ENCODE assay signal across 8 mouse cellular contexts in the genomic region with DNA sequence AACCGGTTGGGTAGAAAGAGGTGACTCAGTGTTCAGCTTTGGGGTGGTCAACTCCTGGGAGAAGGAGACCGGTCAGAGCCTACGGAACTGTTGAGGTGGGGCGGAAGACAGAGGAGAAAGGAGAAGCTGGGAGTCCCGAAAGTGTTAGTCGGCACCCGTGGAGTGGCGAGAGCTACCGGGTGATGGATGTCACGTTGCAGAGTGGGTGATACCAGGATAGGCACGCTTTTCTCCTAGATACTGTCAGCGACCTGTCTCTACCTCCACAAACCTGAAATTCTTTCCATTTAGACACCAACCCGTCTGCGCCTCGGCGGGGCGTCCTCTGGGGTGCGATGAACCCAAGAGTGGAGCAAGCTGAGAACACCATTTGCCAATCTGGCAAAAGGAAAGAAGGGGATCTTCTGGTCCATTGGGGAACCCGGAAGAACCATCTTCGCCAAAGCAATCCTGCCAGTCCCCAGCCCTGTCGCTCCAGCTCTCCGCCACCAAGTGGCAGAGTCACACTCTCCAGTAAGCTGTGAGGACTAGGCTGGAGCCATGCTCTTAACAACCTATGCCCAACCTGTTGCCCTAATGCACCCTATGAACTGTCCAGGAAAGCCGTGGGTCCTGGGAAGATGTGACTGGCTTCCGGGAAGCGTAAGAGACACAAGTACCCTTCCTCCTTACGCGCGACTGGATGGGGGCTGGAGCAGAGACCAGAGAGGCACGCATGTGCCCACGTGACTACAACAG. TPM values are rescaled to one million over a fixed set of nuclear protein-coding genes. Genes with fewer than 3 reads are reported as not detected.
DNase-seq lines count a peak whose midpoint lies in the region; ATAC-seq lines count a peak whose summit lies in the region.

A gene (minus strand): TSS at position 628 of the 738 bp plus-strand sequence.

- H3K27me3 ChIP-seq in heart, embryonic 13.5 days (replicated peaks) = peaks cover 97% of the 10 kb centered on the region
- peaks cover 98% of the 10 kb centered on the region for H3K27me3 ChIP-seq in embryonic facial prominence, embryonic 10.5 days (replicated peaks; ENCODE audit: low read depth, poor library complexity, severe bottlenecking)
- peaks cover 57% of the 10 kb centered on the region for H3K27me3 ChIP-seq in hindbrain, embryonic 16.5 days (replicated peaks; ENCODE audit: control insufficient read depth, insufficient read depth, low read length)
- peaks cover 97% of the 10 kb centered on the region for H3K27me3 ChIP-seq in liver, embryonic 13.5 days

- H3K4me3 ChIP-seq in heart, embryonic 13.5 days = peak within 1 kb of the TSS; percentile 44
- peak within 1 kb of the TSS; percentile 46 for H3K4me3 ChIP-seq in embryonic facial prominence, embryonic 10.5 days
- H3K4me3 ChIP-seq in hindbrain, embryonic 16.5 days (ENCODE audit: low read length) = peak within 1 kb of the TSS; percentile 26
- peak within 1 kb of the TSS; percentile 40 for H3K4me3 ChIP-seq in liver, embryonic 13.5 days (replicated peaks)

- under 1% methylated on average over 30 of the region's 30 CpGs for WGBS in heart, embryonic 13.5 days
- WGBS in embryonic facial prominence, embryonic 10.5 days = under 1% methylated on average over 30 of the region's 30 CpGs
- WGBS in hindbrain, embryonic 16.5 days = under 1% methylated on average over 30 of the region's 30 CpGs
- WGBS in liver, embryonic 13.5 days (ENCODE audit: insufficient replicate concordance) = 1% methylated on average over 30 of the region's 30 CpGs

- peak within 1 kb of the TSS; percentile 69 for H3K4me2 ChIP-seq in heart, embryonic 13.5 days
- H3K4me2 ChIP-seq in hindbrain, embryonic 16.5 days (ENCODE audit: low read length) = peak within 1 kb of the TSS; percentile 39
- peak within 1 kb of the TSS; percentile 62 for H3K4me2 ChIP-seq in liver, embryonic 13.5 days

- H3K9me3 ChIP-seq in heart, embryonic 13.5 days = no peaks in the 10 kb centered on the region
- H3K9me3 ChIP-seq in embryonic facial prominence, embryonic 10.5 days = no peaks in the 10 kb centered on the region
- no peaks in the 10 kb centered on the region for H3K9me3 ChIP-seq in hindbrain, embryonic 16.5 days (ENCODE audit: control insufficient read depth, low read length)
- no peaks in the 10 kb centered on the region for H3K9me3 ChIP-seq in liver, embryonic 13.5 days (replicated peaks)

- H3K9ac ChIP-seq in heart, embryonic 13.5 days = peak within 1 kb of the TSS; percentile 19; the same call in 1 of the 2 replicates
- H3K9ac ChIP-seq in hindbrain, embryonic 16.5 days (ENCODE audit: low read depth, low read length) = no peak within 1 kb of the TSS
- no peak within 1 kb of the TSS for H3K9ac ChIP-seq in liver, embryonic 13.5 days

- H3K27ac ChIP-seq in heart, embryonic 13.5 days (replicated peaks) = no peak within 1 kb of the TSS
- no peak within 1 kb of the TSS for H3K27ac ChIP-seq in embryonic facial prominence, embryonic 10.5 days (replicated peaks)
- H3K27ac ChIP-seq in hindbrain, embryonic 16.5 days (ENCODE audit: low read depth, low read length) = no peak within 1 kb of the TSS
- no peak within 1 kb of the TSS for H3K27ac ChIP-seq in liver, embryonic 13.5 days

- no peaks in the 10 kb centered on the region for H3K36me3 ChIP-seq in heart, embryonic 13.5 days
- H3K36me3 ChIP-seq in embryonic facial prominence, embryonic 10.5 days (replicated peaks) = no peaks in the 10 kb centered on the region
- H3K36me3 ChIP-seq in hindbrain, embryonic 16.5 days (ENCODE audit: control insufficient read depth, insufficient read depth, low read length) = no peaks in the 10 kb centered on the region
- no peaks in the 10 kb centered on the region for H3K36me3 ChIP-seq in liver, embryonic 13.5 days

- peaks cover 20% of the 10 kb centered on the region for H3K4me1 ChIP-seq in heart, embryonic 13.5 days
- H3K4me1 ChIP-seq in embryonic facial prominence, embryonic 10.5 days = peaks cover 27% of the 10 kb centered on the region
- H3K4me1 ChIP-seq in hindbrain, embryonic 16.5 days (ENCODE audit: control insufficient read depth, insufficient read depth, low read depth, low read length) = no peaks in the 10 kb centered on the region
- peaks cover 15% of the 10 kb centered on the region; the same call in 1 of the 2 replicates for H3K4me1 ChIP-seq in liver, embryonic 13.5 days (replicated peaks)

- DNase-seq in heart, adult 11 months = no peak
- peak; percentile 74 for DNase-seq in embryonic facial prominence, embryonic 10.5 days (ENCODE audit: low spot score)
- no peak for DNase-seq in liver, embryonic 13.5 days
- DNase-seq in retina, embryonic 14.5 days (ENCODE audit: low spot score) = peak; percentile 67
- DNase-seq in ovary, postnatal 10 days (ENCODE audit: low spot score) = no peak
- DNase-seq in cerebellum, adult 9-10 months = no peak

- ATAC-seq in heart, embryonic 13.5 days (ENCODE audit: extremely low read depth, insufficient number of reproducible peaks, low FRiP score, low TSS enrichment) = no peak
- ATAC-seq in hindbrain, embryonic 16.5 days = peak; percentile 74
- peak; percentile 81 for ATAC-seq in liver, embryonic 13.5 days (ENCODE audit: low read depth)

RNA-seq across cellular contexts. Expression of the gene that starts here (rescaled TPM):
- not detected in 2 replicates for polyA plus RNA-seq in heart, embryonic 13.5 days (2015; fragmentation: Nextera tagmentation; extraction: Ambion mirVana)
- 0.82 TPM in 1 of 2 replicates, not detected in the other for polyA plus RNA-seq in embryonic facial prominence, embryonic 10.5 days (2016; fragmentation: Nextera tagmentation; extraction: Ambion mirVana)
- polyA plus RNA-seq in hindbrain, embryonic 16.5 days (2015; fragmentation: Nextera tagmentation; extraction: Ambion mirVana) = 0.35 and 1.1 TPM in 2 replicates
- polyA plus RNA-seq in liver, embryonic 13.5 days (2015; fragmentation: Nextera tagmentation; extraction: Ambion mirVana) = not detected in 2 replicates

Comparison
In these comparisons a context has a peak if more than half of its experiments do, and no peak if none do; other contexts are left out.
1. Peak in DNase-seq and H3K4me3 ChIP-seq in embryonic facial prominence, embryonic 10.5 days; RNA of the gene not detected or under 1 TPM.
2. Peak in ATAC-seq, H3K4me3 ChIP-seq and H3K4me2 ChIP-seq in liver, embryonic 13.5 days; RNA of the gene not detected or under 1 TPM.